Mouse (Mus musculus): Measurements from ENCODE around the gene Gab2.

The Gab2 gene

GRCm38 (mm10) chr7:97251638-97252037 lies 170.3 kb downstream of the Gab2 start:
- no peak for DNase-seq (ENCODE audit: low spot score)

GRCm38 (mm10) chr7:97262541-97262940 lies 181.2 kb downstream of the Gab2 start:
- DNase-seq (ENCODE audit: low spot score): no peak

- no peak for DNase-seq (ENCODE audit: low spot score)
These were observed 189.0 kb downstream of the Gab2 start for GRCm38 (mm10) chr7:97270367-97270766.

- no peak for DNase-seq (ENCODE audit: low spot score)
These were observed 189.7 kb downstream of the Gab2 start for GRCm38 (mm10) chr7:97271068-97271467.

- DNase-seq (ENCODE audit: low spot score): no peak
These were observed 215.6 kb downstream of the Gab2 start for GRCm38 (mm10) chr7:97296986-97297385.

- peak; percentile 30 for DNase-seq (ENCODE audit: low spot score)
These were observed 216.1 kb downstream of the Gab2 start for GRCm38 (mm10) chr7:97297466-97297865.

- DNase-seq (ENCODE audit: low spot score): no peak
These were observed 216.9 kb downstream of the Gab2 start for GRCm38 (mm10) chr7:97298279-97298678.

GRCm38 (mm10) chr7:97298943-97299342 lies 217.6 kb downstream of the Gab2 start:
- no peak for DNase-seq (ENCODE audit: low spot score)

- no peak for DNase-seq (ENCODE audit: low spot score)
These were observed 219.5 kb downstream of the Gab2 start for GRCm38 (mm10) chr7:97300914-97301313.

GRCm38 (mm10) chr7:97301321-97301720 lies 219.9 kb downstream of the Gab2 start:
- DNase-seq (ENCODE audit: low spot score): no peak

GRCm38 (mm10) chr7:97302261-97302660 lies 220.9 kb downstream of the Gab2 start:
- DNase-seq (ENCODE audit: low spot score): no peak

GRCm38 (mm10) chr7:97302876-97303275 lies 221.5 kb downstream of the Gab2 start:
- DNase-seq (ENCODE audit: low spot score): no peak

GRCm38 (mm10) chr7:97303614-97304013 lies 222.2 kb downstream of the Gab2 start:
- DNase-seq (ENCODE audit: low spot score): no peak

GRCm38 (mm10) chr7:97304471-97304870 lies 223.1 kb downstream of the Gab2 start:
- no peak for DNase-seq (ENCODE audit: low spot score)

- no peak for DNase-seq (ENCODE audit: low spot score)
These were observed 223.8 kb downstream of the Gab2 start for GRCm38 (mm10) chr7:97305206-97305605.

- no peak for DNase-seq (ENCODE audit: low spot score)
These were observed 225.4 kb downstream of the Gab2 start for GRCm38 (mm10) chr7:97306813-97307212.

- no peak for DNase-seq (ENCODE audit: low spot score)
These were observed 226.2 kb downstream of the Gab2 start for GRCm38 (mm10) chr7:97307546-97307945.

GRCm38 (mm10) chr7:97309461-97310340 lies 228.3 kb downstream of the Gab2 start:
- DNase-seq (ENCODE audit: low spot score): no peak

GRCm38 (mm10) chr7:97310341-97310635 lies 228.9 kb downstream of the Gab2 start:
- no peak for DNase-seq (ENCODE audit: low spot score)

- no peak for DNase-seq (ENCODE audit: low spot score)
These were observed 230.2 kb downstream of the Gab2 start for GRCm38 (mm10) chr7:97311620-97312019.

GRCm38 (mm10) chr7:97312196-97312595 lies 230.8 kb downstream of the Gab2 start:
- no peak for DNase-seq (ENCODE audit: low spot score)

- no peak for DNase-seq (ENCODE audit: low spot score)
These were observed 231.5 kb downstream of the Gab2 start for GRCm38 (mm10) chr7:97312856-97313255.

GRCm38 (mm10) chr7:97313364-97313995 lies 232.1 kb downstream of the Gab2 start:
- no peak for DNase-seq (ENCODE audit: low spot score)

GRCm38 (mm10) chr7:97314646-97315045 lies 233.3 kb downstream of the Gab2 start:
- no peak for DNase-seq (ENCODE audit: low spot score)

Data from yolk sac, embryonic 10.5 days (tissue).